Mouse (Mus musculus) G1E (cell line): Measurements from ENCODE around the gene BC034090. TPM values are rescaled to one million over a fixed set of nuclear protein-coding genes. Genes with fewer than 3 reads are reported as not detected.

Experiments used
- ATAC-seq: 2 replicates; pipeline ENCODE4 v1.8.0; 2016; ENCODE audit warnings: mild to moderate bottlenecking; ENCODE audit not compliant: insufficient number of reproducible peaks, poor library complexity, low FRiP score, severe bottlenecking; ENCODE audit errors: extremely low read depth
- DNase-seq: peaks from one replicate; pipeline ENCODE4 v3.0.0; 2012; ENCODE audit warnings: low spot score
- H3K27me3 ChIP-seq: 2 replicates; pipeline ENCODE4 v1.6.1; 2012; ENCODE audit warnings: mild to moderate bottlenecking, low read length, inconsistent platforms; ENCODE audit not compliant: insufficient read depth
- H3K36me3 ChIP-seq: replicated peaks from 2 replicates; pipeline ENCODE3; 2012; ENCODE audit warnings: mild to moderate bottlenecking, inconsistent platforms
- H3K4me1 ChIP-seq: 2 replicates; pipeline ENCODE4 v1.6.1; 2012; ENCODE audit warnings: low read depth, low read length, inconsistent platforms, mixed read lengths; ENCODE audit not compliant: insufficient read depth
- H3K4me3 ChIP-seq: 2 replicates; pipeline ENCODE4 v1.5.1; 2012; ENCODE audit warnings: low read depth, mild to moderate bottlenecking, inconsistent platforms, low read length, moderate library complexity, mixed read lengths
- H3K9me3 ChIP-seq: replicated peaks from 2 replicates; pipeline ENCODE4 v1.6.1; 2012; ENCODE audit warnings: inconsistent platforms
- CTCF ChIP-seq: IDR thresholded peaks from 2 replicates; pipeline ENCODE4 v1.5.1; 2012; ENCODE audit warnings: low read depth, low read length, inconsistent platforms, mixed read lengths
- GATA1 ChIP-seq: IDR thresholded peaks from 2 replicates; pipeline ENCODE4 v1.6.1; 2012; ENCODE audit warnings: borderline replicate concordance, low read length, inconsistent platforms, mixed read lengths
- GATA2 ChIP-seq: IDR thresholded peaks from 2 replicates; pipeline ENCODE4 v1.6.1; 2012; ENCODE audit warnings: low read depth, low read length, inconsistent platforms, borderline replicate concordance
- POLR2AphosphoS5 ChIP-seq: IDR thresholded peaks from 2 replicates; pipeline ENCODE4 v1.6.1; 2012; ENCODE audit warnings: low read depth, low read length, inconsistent platforms; ENCODE audit not compliant: insufficient replicate concordance
- TAL1 ChIP-seq: conservative IDR thresholded peaks from 2 replicates; pipeline ENCODE4 v1.6.1; 2012; ENCODE audit warnings: low read depth, low read length, inconsistent platforms, mixed read lengths
- polyA plus RNA-seq: library from polyadenylated mRNA; stranded (reverse); fragments of >175 nt; gene quantifications from 2 replicates; pipeline ENCODE4 v1.2.3, GENCODE M21; 2012
- total RNA-seq, 2 experiments: library from RNA; stranded (forward) in 1 of 2; stranded (reverse) in 1 of 2; fragments of 200-1000 nt in 1 of 2; fragments of >200 nt in 1 of 2; fragmentation: Nextera tagmentation in 1 of 2; gene quantifications; 2 replicates each; pipeline ENCODE4 v1.2.3; 2014 to 2017

BC034090 gene
- total and polyA plus RNA-seq, 3 experiments = 0.09 to 0.11 TPM; not detected in 1

- ATAC-seq (no peak), DNase-seq (no peak)
- Histone ChIP-seq H3K9me3 (no peaks in the 10 kb centered on the region), H3K36me3 (no peaks in the 10 kb centered on the region), H3K4me3 (no peak overlapping the region), H3K27me3 (peaks cover 59% of the 10 kb centered on the region), H3K4me1 (peaks cover 26% of the 10 kb centered on the region)
- TF ChIP-seq CTCF (no peak), POLR2AphosphoS5 (no peak), GATA2 (no peak), GATA1 (no peak), TAL1 (no peak)
These were observed 22.1 kb downstream of the BC034090 start for GRCm38 (mm10) chr1:155222101-155222669.

GRCm38 (mm10) chr1:155218924-155219323 is 25.3 kb downstream of the BC034090 start:
- Histone ChIP-seq H3K4me3 (no peak overlapping the region), H3K9me3 (no peaks in the 10 kb centered on the region), H3K36me3 (no peaks in the 10 kb centered on the region), H3K27me3 (peaks cover 68% of the 10 kb centered on the region), H3K4me1 (peaks cover 21% of the 10 kb centered on the region)
- DNase-seq (no peak), ATAC-seq (no peak)
- TF ChIP-seq CTCF = no peak
- TF ChIP-seq TAL1 = no peak
- no peak for TF ChIP-seq POLR2AphosphoS5
- no peak for TF ChIP-seq GATA2
- no peak for TF ChIP-seq GATA1

GRCm38 (mm10) chr1:155217865-155218541 is 26.2 kb downstream of the BC034090 start:
- DNase-seq (peak; percentile 28), ATAC-seq (no peak)

GRCm38 (mm10) chr1:155216844-155217243 is 27.4 kb downstream of the BC034090 start:
- TF ChIP-seq POLR2AphosphoS5 (no peak), GATA2 (no peak), TAL1 (no peak), CTCF (no peak), GATA1 (no peak)
- no peaks in the 10 kb centered on the region for H3K9me3 ChIP-seq
- peaks cover 77% of the 10 kb centered on the region for H3K27me3 ChIP-seq
- DNase-seq (no peak), ATAC-seq (no peak)
- H3K36me3 ChIP-seq = no peaks in the 10 kb centered on the region
- H3K4me3 ChIP-seq = no peak overlapping the region
- H3K4me1 ChIP-seq = peaks cover 6% of the 10 kb centered on the region

More at GRCm38 (mm10) chr1:155217865-155218541, 26.2 kb downstream of the BC034090 start:
- H3K4me1 ChIP-seq = peaks cover 12% of the 10 kb centered on the region
- no peak overlapping the region for H3K4me3 ChIP-seq
- H3K9me3 ChIP-seq = no peaks in the 10 kb centered on the region
- H3K36me3 ChIP-seq = no peaks in the 10 kb centered on the region
- TF ChIP-seq GATA1 (no peak), CTCF (peak; percentile 59), TAL1 (no peak), POLR2AphosphoS5 (no peak), GATA2 (no peak)
- peaks cover 71% of the 10 kb centered on the region for H3K27me3 ChIP-seq

- no peaks in the 10 kb centered on the region for H3K36me3 ChIP-seq
- peaks cover 6% of the 10 kb centered on the region for H3K4me1 ChIP-seq
- TF ChIP-seq GATA1 = no peak
- TF ChIP-seq CTCF = no peak
- no peak for TF ChIP-seq TAL1
- no peak for TF ChIP-seq POLR2AphosphoS5
- TF ChIP-seq GATA2 = no peak
- no peak overlapping the region for H3K4me3 ChIP-seq
- DNase-seq (no peak), ATAC-seq (no peak)
- H3K27me3 ChIP-seq = peaks cover 77% of the 10 kb centered on the region
- no peaks in the 10 kb centered on the region for H3K9me3 ChIP-seq
These were observed 27.9 kb downstream of the BC034090 start for GRCm38 (mm10) chr1:155216313-155216712.

GRCm38 (mm10) chr1:155215066-155215764 is 29.0 kb downstream of the BC034090 start:
- H3K9me3 ChIP-seq = no peaks in the 10 kb centered on the region
- H3K4me3 ChIP-seq = no peak overlapping the region
- peaks cover 6% of the 10 kb centered on the region for H3K4me1 ChIP-seq
- ATAC-seq (no peak), DNase-seq (no peak)
- H3K36me3 ChIP-seq = no peaks in the 10 kb centered on the region
- peaks cover 79% of the 10 kb centered on the region for H3K27me3 ChIP-seq
- TF ChIP-seq CTCF (no peak), POLR2AphosphoS5 (no peak), GATA1 (no peak), TAL1 (no peak), GATA2 (no peak)
